Mouse (Mus musculus) T-helper 1 cell (primary cell): Measurements from ENCODE around the gene Max.

Experiments used
- in situ Hi-C: fragments of 300-600 bp; cut with MboI, MseI; formaldehyde crosslinking; loops from one replicate; pipeline ENCODE4 v1.15.1; 2025; ENCODE audit warnings: high pct_unique_total_duplicates

Max gene

GRCm38 (mm10) chr12:76892910-76893695, 68.9 kb downstream of the Max start:
- in situ Hi-C loops = no loop called here

DNA sequence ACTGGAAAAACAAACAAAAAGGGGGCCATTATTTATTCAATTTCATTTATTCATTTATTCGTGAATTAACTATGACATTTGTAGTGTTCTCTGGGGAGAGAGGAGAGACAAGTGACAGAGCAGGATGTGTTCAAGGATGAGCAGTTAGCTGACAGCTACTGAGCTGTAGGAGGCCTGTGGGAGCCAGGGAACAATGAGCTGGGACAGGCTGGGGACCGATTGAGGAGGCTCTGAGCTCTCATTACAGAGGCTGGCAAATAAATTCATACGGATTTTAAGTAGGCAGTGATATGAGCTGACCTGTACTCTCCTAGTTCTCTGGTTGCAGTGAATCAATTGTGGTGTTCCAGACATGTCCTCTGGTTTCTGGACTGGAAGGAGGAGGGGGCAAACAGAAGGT, 70.8 kb downstream of the Max start:
- in situ Hi-C loops = no loop called here

DNA sequence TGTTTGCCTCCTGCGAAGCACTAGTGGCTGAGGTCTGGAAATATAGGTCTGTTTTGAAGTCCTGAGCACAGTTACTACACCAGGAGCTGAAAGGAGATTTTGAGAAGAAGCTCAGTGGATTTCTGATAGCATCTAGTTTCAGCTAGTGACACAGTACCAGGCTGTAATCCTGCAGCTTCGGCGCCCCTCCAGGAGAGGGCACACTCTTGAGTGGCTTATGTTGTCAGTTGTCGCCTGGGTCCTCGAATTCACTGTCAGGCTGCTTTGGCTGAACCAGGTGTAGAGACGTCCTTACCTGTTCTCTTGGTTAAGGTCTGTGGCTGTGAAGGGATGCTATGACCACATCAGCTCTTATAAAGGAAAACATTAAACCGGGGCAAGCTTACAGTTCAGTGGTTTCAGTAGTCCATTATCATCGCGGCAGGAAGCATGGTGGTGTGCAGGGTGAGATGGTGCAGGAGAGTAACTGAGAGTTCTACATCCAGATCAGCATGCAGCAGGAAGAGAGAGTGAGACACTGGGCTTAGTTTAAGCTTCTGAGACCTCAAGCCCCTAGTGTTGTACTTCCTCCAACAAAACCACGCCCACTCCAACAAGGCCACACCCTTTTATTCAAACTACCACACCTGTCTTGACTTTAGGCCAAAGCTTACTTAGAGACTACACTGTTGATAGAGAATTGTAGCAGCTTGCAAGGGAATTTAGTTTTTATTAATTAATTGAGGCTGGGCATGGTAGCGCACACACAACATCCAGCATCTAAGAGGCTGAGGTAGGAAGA, 72.4 kb downstream of the Max start:
- in situ Hi-C loops = no loop called here

GRCm38 (mm10) chr12:76887941-76888340, 74.1 kb downstream of the Max start:
- in situ Hi-C loops = no loop called here
